Mouse (Mus musculus) heart, embryonic 12.5 days (tissue): ENCODE measurements around the gene Terf2. TPM values are rescaled to one million over a fixed set of nuclear protein-coding genes. Genes with fewer than 3 reads are reported as not detected.

ENCODE experiments used
- ATAC-seq: fragments of 200-750 bp; cut with Nextera tagmentation; 2 replicates; pipeline ENCODE4 v1.8.0; 2017; ENCODE audit warnings: moderate TSS enrichment, moderate library complexity; ENCODE audit not compliant: insufficient number of reproducible peaks, low FRiP score
- H3K27ac ChIP-seq: fragments of 300-500 bp; sonication (generic); 2 replicates; pipeline ENCODE4 v1.5.1; 2016; ENCODE audit warnings: mild to moderate bottlenecking, moderate library complexity; ENCODE audit not compliant: poor library complexity, severe bottlenecking
- H3K27me3 ChIP-seq: fragments of 300-500 bp; sonication (generic); replicated peaks from 2 replicates; pipeline ENCODE4 v1.6.1; 2016; ENCODE audit warnings: mild to moderate bottlenecking, moderate library complexity
- H3K36me3 ChIP-seq: fragments of 300-500 bp; sonication (generic); 2 replicates; pipeline ENCODE4 v1.6.1; 2016; ENCODE audit warnings: mild to moderate bottlenecking, moderate library complexity
- H3K4me1 ChIP-seq: fragments of 300-500 bp; sonication (generic); replicated peaks from 2 replicates; pipeline ENCODE4 v1.6.1; 2016; ENCODE audit warnings: mild to moderate bottlenecking
- H3K4me2 ChIP-seq: fragments of 300-500 bp; sonication (generic); 2 replicates; pipeline ENCODE4 v1.6.1; 2016; ENCODE audit warnings: mild to moderate bottlenecking, moderate library complexity
- H3K4me3 ChIP-seq: fragments of 300-500 bp; sonication (generic); 2 replicates; pipeline ENCODE4 v1.5.1; 2016; ENCODE audit warnings: mild to moderate bottlenecking
- H3K9ac ChIP-seq: fragments of 300-500 bp; sonication (generic); 2 replicates; pipeline ENCODE4 v1.6.1; 2016; ENCODE audit warnings: mild to moderate bottlenecking, moderate library complexity
- H3K9me3 ChIP-seq: fragments of 300-500 bp; sonication (generic); replicated peaks from 2 replicates; pipeline ENCODE4 v1.6.1; 2016; ENCODE audit warnings: mild to moderate bottlenecking, moderate library complexity
- WGBS: fragments of 180-500 bp; shearing (Covaris S2); methylation state at CpG from one replicate; pipeline ENCODE4 v1.1.7; 2016; 5-methylcytosine and 5-hydroxymethylcytosine counted together
- polyA plus RNA-seq: library from polyadenylated mRNA; unstranded; fragments of >200 nt; fragmentation: Nextera tagmentation; extraction: Ambion mirVana; gene quantifications from 2 replicates; pipeline ENCODE4 v1.2.1, GENCODE M21; 2016

Gene Terf2
- polyA plus RNA-seq, 1 experiment from 2014 or later, result 12.0 TPM

DNA sequence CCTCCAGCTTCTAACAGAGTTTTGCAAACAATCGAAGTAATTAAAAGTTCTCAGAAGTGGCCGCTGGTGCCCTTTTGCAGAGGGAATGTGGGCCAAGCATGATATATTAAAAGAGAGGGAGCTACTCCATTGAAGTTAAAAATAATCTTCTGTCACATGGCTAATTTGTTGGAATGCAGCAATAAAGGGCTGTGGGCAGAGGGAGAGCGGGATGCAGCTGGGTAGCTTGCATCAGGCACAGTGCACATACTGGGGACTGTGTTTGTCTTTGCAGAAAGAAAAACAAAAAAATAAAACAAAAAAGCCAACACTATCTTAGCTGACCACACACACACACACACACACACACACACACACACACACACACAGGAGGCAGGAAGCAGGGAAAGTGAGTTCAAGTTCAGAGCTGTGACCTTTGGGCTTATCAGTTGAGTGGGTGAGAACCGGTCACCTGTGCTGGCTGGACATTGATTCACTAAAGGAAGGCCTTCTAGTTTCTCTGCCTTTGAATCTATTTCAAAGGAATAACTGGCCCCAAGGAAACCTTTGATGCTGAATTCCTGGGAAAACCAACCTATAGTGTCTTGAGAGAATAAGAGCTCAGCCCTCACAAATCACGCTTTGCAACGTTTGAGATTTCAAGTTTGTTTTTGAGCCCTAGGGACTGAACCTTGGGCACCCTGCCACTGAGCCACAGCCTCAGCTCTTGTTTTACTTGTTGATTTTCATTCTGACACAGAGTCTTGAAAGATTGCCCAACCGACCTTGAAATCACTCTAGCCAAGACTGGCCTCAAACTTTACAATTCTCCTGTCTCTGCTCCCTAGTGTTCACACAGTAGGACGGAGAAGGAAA is 33.1 kb upstream of the Terf2 start:
- H3K9me3 ChIP-seq, result no peaks in the 10 kb centered on the region
- peaks cover 26% of the 10 kb centered on the region for H3K4me1 ChIP-seq
- no peaks in the 10 kb centered on the region for H3K27me3 ChIP-seq
- H3K27ac ChIP-seq, result peak overlapping the region; percentile 79
- H3K36me3 ChIP-seq, result no peaks in the 10 kb centered on the region
- H3K4me3 ChIP-seq, result no peak overlapping the region
- no peak overlapping the region; the same call in 1 of the 2 replicates for H3K9ac ChIP-seq
- ATAC-seq, result peak; percentile 70
- H3K4me2 ChIP-seq, result peak overlapping the region; percentile 14; the same call in 1 of the 2 replicates
- WGBS, result 49% methylated on average over 8 of the region's 8 CpGs

DNA sequence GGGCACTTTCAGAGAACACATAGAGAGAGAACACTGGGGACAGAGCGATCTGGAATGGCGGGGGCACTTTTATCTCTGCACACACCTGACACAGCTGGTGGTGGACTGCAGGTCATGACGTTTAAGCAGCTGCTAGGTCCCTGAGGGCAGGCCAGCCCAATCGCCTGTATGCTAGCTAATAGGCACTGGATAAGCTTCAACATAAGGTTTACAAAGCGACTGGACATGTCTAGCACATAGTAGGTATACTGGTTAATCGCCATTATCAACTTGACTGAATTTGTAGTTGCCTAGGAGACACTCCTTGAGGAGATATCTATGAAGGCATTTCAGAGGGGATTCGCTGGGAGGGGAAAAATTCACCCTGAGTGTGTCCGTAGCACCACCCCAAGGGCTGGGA is 28.0 kb upstream of the Terf2 start:
- 0 out of 2 replicates have a peak, but pooled peaks have one; percentile 18 for ATAC-seq
- H3K27ac ChIP-seq, result no peak overlapping the region
- H3K36me3 ChIP-seq, result no peaks in the 10 kb centered on the region
- H3K9me3 ChIP-seq, result peaks cover 4% of the 10 kb centered on the region; the same call in 1 of the 2 replicates
- no peak overlapping the region for H3K9ac ChIP-seq
- 70% methylated on average over 8 of the region's 8 CpGs for whole genome bisulfite sequencing
- no peaks in the 10 kb centered on the region for H3K27me3 ChIP-seq
- H3K4me3 ChIP-seq, result no peak overlapping the region
- H3K4me2 ChIP-seq, result no peak overlapping the region
- H3K4me1 ChIP-seq, result peaks cover 18% of the 10 kb centered on the region

DNA sequence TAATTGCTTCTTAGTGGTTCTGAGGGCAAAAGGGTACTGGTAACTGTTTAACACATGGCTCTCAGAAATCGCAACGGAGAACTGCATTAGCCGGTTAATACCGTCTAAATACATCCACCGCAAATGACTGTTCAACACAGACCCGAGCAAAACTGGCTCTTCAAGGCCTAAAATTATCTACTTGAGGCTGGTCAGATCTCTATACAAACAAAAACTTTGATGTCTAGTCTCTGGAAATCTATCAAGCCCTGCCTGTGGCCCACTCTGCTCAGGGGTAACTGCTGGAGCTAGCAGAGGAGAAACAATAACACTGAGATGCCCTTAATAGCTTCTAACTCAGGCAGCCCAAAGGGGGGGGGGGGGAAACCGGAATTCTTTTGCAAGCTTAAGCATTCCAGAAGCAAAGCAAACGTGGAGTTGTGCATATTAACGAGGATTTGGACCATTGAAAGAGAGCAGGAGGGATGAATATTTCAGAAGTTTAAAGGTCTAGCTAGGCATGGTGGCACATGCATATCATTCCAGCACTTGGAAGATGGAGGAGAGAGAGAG is 26.8 kb upstream of the Terf2 start:
- no peak overlapping the region for H3K4me3 ChIP-seq
- 29% methylated on average over 9 of the region's 9 CpGs for WGBS
- H3K4me1 ChIP-seq, result peaks cover 19% of the 10 kb centered on the region
- ATAC-seq, result no peak
- H3K36me3 ChIP-seq, result no peaks in the 10 kb centered on the region
- H3K9ac ChIP-seq, result no peak overlapping the region
- H3K27me3 ChIP-seq, result no peaks in the 10 kb centered on the region
- no peak overlapping the region for H3K27ac ChIP-seq
- no peak overlapping the region for H3K4me2 ChIP-seq
- H3K9me3 ChIP-seq, result peaks cover 4% of the 10 kb centered on the region; the same call in 1 of the 2 replicates

DNA sequence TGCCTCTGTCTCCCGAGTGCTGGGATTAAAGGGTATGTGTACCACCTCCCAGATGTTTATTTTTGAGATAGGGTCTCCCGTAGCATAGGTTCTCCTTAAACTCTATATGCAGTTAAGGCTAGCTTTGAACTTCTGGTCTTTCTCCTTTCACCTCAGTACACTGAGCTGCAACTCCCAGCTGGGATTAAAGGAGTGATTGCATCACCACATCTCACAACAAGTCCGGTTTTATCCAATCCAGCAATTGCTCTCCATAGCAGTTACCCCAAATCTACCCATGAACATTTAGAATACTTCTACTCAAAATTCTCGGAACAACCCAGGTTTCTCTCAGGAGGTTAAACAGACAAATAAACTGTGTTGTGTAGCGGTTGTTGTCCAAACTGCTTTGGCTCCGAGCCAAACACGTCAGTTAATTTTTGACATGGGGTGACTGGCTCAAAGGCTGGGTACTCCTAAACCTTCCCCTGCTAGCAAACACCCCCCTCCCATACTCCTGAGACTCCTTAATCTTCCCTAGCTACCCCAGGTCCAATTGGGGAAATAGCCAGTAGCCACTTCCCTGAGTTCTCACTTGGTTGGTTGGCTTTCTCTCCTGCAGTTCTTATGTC is 25.4 kb upstream of the Terf2 start:
- WGBS, result 82% methylated on average over 7 of the region's 7 CpGs
- no peak for ATAC-seq

DNA sequence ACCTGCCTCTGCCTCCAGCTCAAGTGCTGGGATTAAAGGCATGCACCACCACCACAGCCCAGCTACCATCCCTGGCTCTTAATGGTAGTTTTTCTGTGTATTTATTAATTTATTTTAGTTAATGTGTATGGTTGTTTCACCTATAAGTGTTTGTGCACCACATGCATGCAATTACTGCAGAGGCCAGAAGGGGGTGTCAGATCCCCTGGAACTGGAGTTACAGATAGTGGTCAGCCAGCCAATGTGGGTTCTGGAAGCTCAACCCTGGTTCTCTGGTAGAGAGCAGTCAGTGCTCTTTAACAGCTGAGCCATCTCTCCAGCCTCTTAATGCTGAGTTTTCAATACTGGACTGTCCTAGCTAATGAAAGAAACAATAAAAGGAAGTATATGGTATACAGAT is 24.5 kb upstream of the Terf2 start:
- Histone ChIP-seq H3K9ac (no peak overlapping the region), H3K9me3 (peaks cover 4% of the 10 kb centered on the region; the same call in 1 of the 2 replicates), H3K4me1 (peaks cover 19% of the 10 kb centered on the region), H3K27me3 (no peaks in the 10 kb centered on the region), H3K4me3 (no peak overlapping the region), H3K4me2 (no peak overlapping the region), H3K36me3 (no peaks in the 10 kb centered on the region), H3K27ac (no peak overlapping the region)
- ATAC-seq, result no peak

More for the DNA sequence above, 25.4 kb upstream of the Terf2 start:
- no peak overlapping the region for H3K27ac ChIP-seq
- H3K36me3 ChIP-seq, result no peaks in the 10 kb centered on the region
- H3K9ac ChIP-seq, result no peak overlapping the region
- H3K4me2 ChIP-seq, result no peak overlapping the region
- peaks cover 19% of the 10 kb centered on the region for H3K4me1 ChIP-seq
- H3K27me3 ChIP-seq, result no peaks in the 10 kb centered on the region
- peaks cover 4% of the 10 kb centered on the region; the same call in 1 of the 2 replicates for H3K9me3 ChIP-seq
- no peak overlapping the region for H3K4me3 ChIP-seq

DNA sequence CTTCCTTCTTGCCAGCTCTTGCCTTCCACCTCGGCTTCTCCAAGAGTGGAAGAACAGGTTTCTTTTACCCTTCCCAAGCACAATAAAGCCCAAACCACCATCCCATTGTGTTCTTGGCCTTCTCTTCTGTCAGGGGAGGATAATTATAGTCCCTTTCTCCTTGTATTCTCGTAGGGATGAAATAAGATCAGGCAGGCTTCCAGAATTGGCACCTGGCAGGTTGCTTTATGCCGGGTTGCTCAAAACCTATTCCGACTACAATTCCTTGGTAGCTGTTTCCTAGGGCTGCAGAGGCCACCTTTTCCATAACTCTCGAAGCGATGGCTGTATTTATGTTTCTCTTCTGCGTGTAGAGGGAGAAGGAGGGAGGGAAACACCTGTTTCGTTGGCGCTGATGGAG is 23.1 kb upstream of the Terf2 start:
- Histone ChIP-seq H3K36me3 (no peaks in the 10 kb centered on the region), H3K9me3 (peaks cover 4% of the 10 kb centered on the region; the same call in 1 of the 2 replicates), H3K4me1 (peaks cover 28% of the 10 kb centered on the region), H3K27me3 (no peaks in the 10 kb centered on the region), H3K4me3 (no peak overlapping the region), H3K27ac (0 out of 2 replicates have a peak overlapping the region, but pooled peaks have one; percentile 32), H3K4me2 (no peak overlapping the region), H3K9ac (no peak overlapping the region)
- WGBS, result 64% methylated on average over 9 of the region's 9 CpGs
- ATAC-seq, result no peak

DNA sequence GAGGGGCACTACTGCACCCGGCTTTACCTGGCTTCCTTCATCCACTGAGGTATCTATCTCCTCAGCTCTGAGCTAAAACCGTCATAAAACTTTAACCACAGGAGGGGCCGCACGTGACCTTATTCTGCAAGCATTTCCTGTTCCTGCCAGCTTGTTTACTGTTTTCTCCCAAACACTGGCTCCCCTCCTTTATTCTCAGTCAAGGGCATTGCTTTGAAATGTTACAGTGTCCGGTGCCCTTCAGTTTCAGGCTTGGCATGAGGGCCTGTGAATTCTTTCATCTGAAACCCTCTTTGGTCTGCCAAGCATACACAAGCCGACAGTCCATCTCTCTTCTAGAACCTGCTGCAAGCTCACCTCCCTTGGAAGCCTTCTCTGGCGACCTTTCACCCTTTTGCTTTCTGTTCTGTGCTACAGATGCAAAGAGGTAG is 22.5 kb upstream of the Terf2 start:
- H3K27ac ChIP-seq, result peak overlapping the region; percentile 32; the same call in 1 of the 2 replicates
- H3K4me2 ChIP-seq, result no peak overlapping the region
- ATAC-seq, result no peak
- WGBS, result 46% methylated on average over 7 of the region's 7 CpGs
- no peaks in the 10 kb centered on the region for H3K27me3 ChIP-seq
- H3K4me1 ChIP-seq, result peaks cover 30% of the 10 kb centered on the region
- no peak overlapping the region for H3K4me3 ChIP-seq
- H3K9ac ChIP-seq, result no peak overlapping the region
- no peaks in the 10 kb centered on the region for H3K36me3 ChIP-seq
- peaks cover 4% of the 10 kb centered on the region; the same call in 1 of the 2 replicates for H3K9me3 ChIP-seq

DNA sequence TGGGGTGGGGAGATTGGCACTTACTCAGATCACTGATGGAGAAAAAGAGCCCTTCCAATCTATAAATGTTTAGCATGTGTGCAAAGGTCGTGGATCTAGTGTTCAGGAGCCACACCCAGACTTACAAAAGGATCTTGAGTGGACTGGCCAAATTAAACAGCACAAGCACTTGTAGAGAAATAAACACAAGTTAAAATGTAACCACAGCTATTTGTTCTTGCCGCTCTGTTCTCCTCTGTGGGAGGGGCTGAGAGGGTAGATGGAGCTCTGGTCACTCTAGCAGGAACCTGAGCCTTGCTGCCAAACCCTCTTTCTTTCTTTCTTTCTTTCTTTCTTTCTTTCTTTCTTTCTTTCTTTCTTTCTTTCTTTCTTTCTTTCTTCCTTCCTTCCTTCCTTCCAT is 20.7 kb upstream of the Terf2 start:
- Histone ChIP-seq H3K36me3 (no peaks in the 10 kb centered on the region), H3K27me3 (no peaks in the 10 kb centered on the region), H3K4me1 (peaks cover 23% of the 10 kb centered on the region), H3K4me3 (no peak overlapping the region), H3K9ac (no peak overlapping the region), H3K27ac (no peak overlapping the region), H3K9me3 (peaks cover 4% of the 10 kb centered on the region; the same call in 1 of the 2 replicates), H3K4me2 (no peak overlapping the region)
- WGBS, result 53% methylated on average over 2 of the region's 2 CpGs
- ATAC-seq, result no peak

DNA sequence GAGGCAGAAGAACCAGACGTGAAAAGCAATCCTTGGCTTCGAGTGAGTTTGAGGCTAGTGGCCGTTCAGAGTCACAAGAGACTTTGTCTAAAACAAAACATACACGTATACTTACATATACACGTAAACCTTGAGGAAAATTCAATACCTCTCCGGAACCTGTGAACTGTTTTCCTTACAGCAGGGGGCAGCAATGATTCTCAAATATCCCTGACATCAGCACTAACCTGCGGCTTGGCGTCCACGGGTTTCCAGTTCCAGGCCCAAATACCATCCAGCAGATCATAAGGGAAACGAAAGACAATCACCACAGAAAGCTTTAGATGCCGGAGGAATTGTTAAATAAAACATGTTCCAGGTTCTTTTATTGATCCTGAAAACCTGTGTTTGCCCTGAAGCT is 19.7 kb upstream of the Terf2 start:
- Histone ChIP-seq H3K9ac (no peak overlapping the region), H3K36me3 (no peaks in the 10 kb centered on the region), H3K9me3 (peaks cover 4% of the 10 kb centered on the region; the same call in 1 of the 2 replicates), H3K4me3 (no peak overlapping the region), H3K27me3 (no peaks in the 10 kb centered on the region), H3K4me2 (no peak overlapping the region), H3K4me1 (peaks cover 23% of the 10 kb centered on the region), H3K27ac (no peak overlapping the region)
- 16% methylated on average over 11 of the region's 11 CpGs for WGBS
- ATAC-seq, result no peak

DNA sequence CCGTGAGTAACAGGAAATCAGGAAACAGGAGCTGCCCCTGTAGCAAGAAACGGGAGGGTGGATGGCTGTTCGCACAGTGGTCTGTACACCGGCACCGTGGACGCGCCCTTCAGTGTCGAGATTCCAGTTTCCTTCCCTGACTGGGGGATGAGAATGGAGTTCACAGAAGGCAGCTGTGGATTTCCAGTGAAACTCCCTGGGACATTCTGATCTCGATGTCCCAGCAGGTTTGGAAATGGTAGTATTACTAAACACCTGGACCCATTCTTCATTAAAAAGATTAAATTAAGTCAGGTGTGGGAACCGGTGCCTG is 18.6 kb upstream of the Terf2 start:
- Histone ChIP-seq H3K4me1 (peaks cover 23% of the 10 kb centered on the region), H3K4me3 (peak overlapping the region; percentile 10; the same call in 1 of the 2 replicates), H3K27me3 (no peaks in the 10 kb centered on the region), H3K4me2 (peak overlapping the region; percentile 50), H3K36me3 (no peaks in the 10 kb centered on the region), H3K27ac (no peak overlapping the region), H3K9ac (peak overlapping the region; percentile 13; the same call in 1 of the 2 replicates), H3K9me3 (no peaks in the 10 kb centered on the region)
- 43% methylated on average over 10 of the region's 10 CpGs for WGBS
- ATAC-seq, result peak; percentile 41; the same call in 1 of the 2 replicates
